Mouse (Mus musculus) lung, postnatal 0 days (tissue): ENCODE results near the gene Rbm24.

Experiments used
- CTCF ChIP-seq: IDR thresholded peaks from 2 replicates; pipeline ENCODE4 v1.5.1; 2016; ENCODE audit warnings: antibody characterized with exemption, mild to moderate bottlenecking
- EP300 ChIP-seq: IDR thresholded peaks from 2 replicates; pipeline ENCODE4 v1.6.1; 2016; ENCODE audit warnings: antibody characterized with exemption, mild to moderate bottlenecking, control low read depth

DNA sequence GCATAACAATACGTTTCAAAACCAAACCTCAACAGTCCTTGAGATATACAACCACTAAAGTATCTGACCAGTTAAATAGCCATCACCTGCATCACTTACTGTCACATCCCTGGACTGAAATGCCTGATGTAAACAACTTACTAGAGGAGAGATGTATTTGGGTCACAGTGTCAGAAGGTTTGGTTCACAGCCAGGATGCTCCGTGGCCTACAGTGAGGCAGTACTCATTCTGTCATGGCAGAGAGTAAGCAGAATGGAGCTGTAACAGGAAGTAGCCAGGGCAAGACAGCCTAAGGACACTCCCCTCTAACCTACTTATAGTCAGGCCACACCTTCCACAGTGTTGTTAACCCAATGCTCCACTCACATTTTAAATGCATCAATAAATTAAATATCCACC, 24.3 kb upstream of the Rbm24 start:
- no peak for TF ChIP-seq CTCF
- no peak for TF ChIP-seq EP300
